Mouse (Mus musculus): Measurements from ENCODE around the gene Sox1.

GRCm38 (mm10) chr8:12398011-12398945 lies 3.2 kb downstream of the Sox1 start:
- TF ChIP-seq CTCF (IDR thresholded peaks at IDR 0.05) = no peak
- TF ChIP-seq POLR2A (IDR thresholded peaks at IDR 0.05; ENCODE audit: insufficient read depth, low read depth, low read length) = no peak
